ENCODE assay signal across 8 mouse cellular contexts in genomic region chr2:5844181-5844872, GRCm38 (mm10). TPM values are rescaled to one million over a fixed set of nuclear protein-coding genes. Genes with fewer than 3 reads are reported as not detected.
A peak's percentile ranks its signal among the peaks of the same experiment; 100 is the strongest.
DNase-seq lines count a peak whose midpoint lies in the region; ATAC-seq and TF ChIP-seq lines count a peak whose summit lies in the region.

No protein-coding gene starts in this region.

- no peak for DNase-seq in kidney, postnatal 0 days (ENCODE audit: low spot score)
- no peak for DNase-seq in kidney, adult 9 months
- peak; percentile 4 for DNase-seq in c-Kit-positive CD71-negative TER-119-negative erythroid progenitor cells, embryonic 14.5 days (ENCODE audit: low read depth)
- no peak for DNase-seq in hindbrain, embryonic 14.5 days (ENCODE audit: low spot score)
- DNase-seq in right cerebral cortex, postnatal 25 days = no peak
- no peak for DNase-seq in frontal cortex, postnatal 25 days (ENCODE audit: low spot score in 2 of 2)
- no peak for DNase-seq in gastrocnemius, postnatal 36 days

- H3K27me3 ChIP-seq in kidney, postnatal 0 days (ENCODE audit: insufficient read depth, low read length) = no peaks in the 10 kb centered on the region
- H3K27me3 ChIP-seq in hindbrain, embryonic 14.5 days (ENCODE audit: control insufficient read depth, insufficient read depth, low read length) = no peaks in the 10 kb centered on the region
- no peaks in the 10 kb centered on the region for H3K27me3 ChIP-seq in midbrain, embryonic 15.5 days (replicated peaks)

- TF ChIP-seq CTCF in kidney, postnatal 0 days (IDR thresholded peaks at IDR 0.05; ENCODE audit: low read depth) = no peak

- WGBS in kidney, postnatal 0 days = 4% methylated on average over 23 of the region's 23 CpGs
- 6% methylated on average over 23 of the region's 23 CpGs for WGBS in hindbrain, embryonic 14.5 days
- WGBS in midbrain, embryonic 15.5 days = 3% methylated on average over 23 of the region's 23 CpGs

- intact Hi-C loops in gastrocnemius, postnatal 36 days (cut with DNase I) = no loop called here

- H3K4me1 ChIP-seq in kidney, postnatal 0 days (replicated peaks; ENCODE audit: insufficient read depth, low read length) = no peaks in the 10 kb centered on the region
- peaks cover 13% of the 10 kb centered on the region for H3K4me1 ChIP-seq in hindbrain, embryonic 14.5 days (replicated peaks; ENCODE audit: control insufficient read depth, insufficient read depth, low read length)
- H3K4me1 ChIP-seq in midbrain, embryonic 15.5 days = peaks cover 21% of the 10 kb centered on the region

- H3K4me3 ChIP-seq in kidney, postnatal 0 days (replicated peaks; ENCODE audit: low read depth, low read length) = peak overlapping the region; percentile 70
- H3K4me3 ChIP-seq in hindbrain, embryonic 14.5 days (replicated peaks; ENCODE audit: low read length) = peak overlapping the region; percentile 83
- H3K4me3 ChIP-seq in midbrain, embryonic 15.5 days = peak overlapping the region; percentile 75

- no peaks in the 10 kb centered on the region for H3K9me3 ChIP-seq in kidney, postnatal 0 days (replicated peaks; ENCODE audit: low read length)
- H3K9me3 ChIP-seq in hindbrain, embryonic 14.5 days (ENCODE audit: control insufficient read depth, low read length) = no peaks in the 10 kb centered on the region
- H3K9me3 ChIP-seq in midbrain, embryonic 15.5 days = no peaks in the 10 kb centered on the region

- peak overlapping the region; percentile 57 for H3K4me2 ChIP-seq in kidney, postnatal 0 days (ENCODE audit: low read length)
- peak overlapping the region; percentile 77 for H3K4me2 ChIP-seq in hindbrain, embryonic 14.5 days (replicated peaks)
- H3K4me2 ChIP-seq in midbrain, embryonic 15.5 days = peak overlapping the region; percentile 65

- H3K36me3 ChIP-seq in kidney, postnatal 0 days (ENCODE audit: insufficient read depth, low read length) = peaks cover 18% of the 10 kb centered on the region
- H3K36me3 ChIP-seq in hindbrain, embryonic 14.5 days (replicated peaks; ENCODE audit: control insufficient read depth, insufficient read depth) = peaks cover 32% of the 10 kb centered on the region
- peaks cover 16% of the 10 kb centered on the region for H3K36me3 ChIP-seq in midbrain, embryonic 15.5 days (replicated peaks)

- peak overlapping the region; percentile 70 for H3K9ac ChIP-seq in kidney, postnatal 0 days (ENCODE audit: low read depth, low read length)
- peak overlapping the region; percentile 68 for H3K9ac ChIP-seq in hindbrain, embryonic 14.5 days
- H3K9ac ChIP-seq in midbrain, embryonic 15.5 days = peak overlapping the region; percentile 75

- H3K27ac ChIP-seq in kidney, postnatal 0 days = peak overlapping the region; percentile 93
- H3K27ac ChIP-seq in hindbrain, embryonic 14.5 days = peak overlapping the region; percentile 89
- peak overlapping the region; percentile 85 for H3K27ac ChIP-seq in midbrain, embryonic 15.5 days

- peak; percentile 34 for ATAC-seq in kidney, postnatal 0 days (replicated peaks; ENCODE audit: low FRiP score, low read depth)
- peak; percentile 46 for ATAC-seq in hindbrain, embryonic 14.5 days (ENCODE audit: low FRiP score)
- 0 out of 2 replicates have a peak, but pooled peaks have one; percentile 7 for ATAC-seq in midbrain, embryonic 15.5 days (replicated peaks)

RNA-seq across cellular contexts. Expression of gene Nudt5, which starts 0.5 kb away (rescaled TPM):
- polyA plus RNA-seq in kidney, postnatal 0 days (2015; fragmentation: Nextera tagmentation; extraction: Ambion mirVana) = 40.8 and 46.6 TPM in 2 replicates
- 22.9 and 24.1 TPM in 2 replicates for polyA plus RNA-seq in hindbrain, embryonic 14.5 days (2014; fragmentation: Nextera tagmentation; extraction: Ambion mirVana)
- 21.2 and 22.0 TPM in 2 replicates for polyA plus RNA-seq in midbrain, embryonic 15.5 days (2015; fragmentation: Nextera tagmentation; extraction: Ambion mirVana)
- 1 to 10 TPM; 3.4 to 4.6 TPM for total RNA-seq in gastrocnemius, postnatal 36 days (2021)

RNA-seq across cellular contexts. Expression of gene Cdc123, which starts 0.6 kb away (rescaled TPM):
- 208 and 220 TPM in 2 replicates for polyA plus RNA-seq in kidney, postnatal 0 days (2015; fragmentation: Nextera tagmentation; extraction: Ambion mirVana)
- 239 and 246 TPM in 2 replicates for polyA plus RNA-seq in hindbrain, embryonic 14.5 days (2014; fragmentation: Nextera tagmentation; extraction: Ambion mirVana)
- polyA plus RNA-seq in midbrain, embryonic 15.5 days (2015; fragmentation: Nextera tagmentation; extraction: Ambion mirVana) = 289 and 293 TPM in 2 replicates
- 10 to 100 TPM; 65.9 to 75.8 TPM for total RNA-seq in gastrocnemius, postnatal 36 days (2021)

RNA-seq across cellular contexts. Expression of gene Gm13199, which starts 18.4 kb away (rescaled TPM):
- polyA plus RNA-seq in kidney, postnatal 0 days (2015; fragmentation: Nextera tagmentation; extraction: Ambion mirVana) = 0.75 and 0.98 TPM in 2 replicates
- 1.4 and 1.6 TPM in 2 replicates for polyA plus RNA-seq in hindbrain, embryonic 14.5 days (2014; fragmentation: Nextera tagmentation; extraction: Ambion mirVana)
- 1.1 and 1.4 TPM in 2 replicates for polyA plus RNA-seq in midbrain, embryonic 15.5 days (2015; fragmentation: Nextera tagmentation; extraction: Ambion mirVana)
- not detected for total RNA-seq in gastrocnemius, postnatal 36 days (2021)

RNA-seq across cellular contexts. Expression of gene Sec61a2, which starts 50.9 kb away (rescaled TPM):
- 36.6 and 43.2 TPM in 2 replicates for polyA plus RNA-seq in kidney, postnatal 0 days (2015; fragmentation: Nextera tagmentation; extraction: Ambion mirVana)
- polyA plus RNA-seq in hindbrain, embryonic 14.5 days (2014; fragmentation: Nextera tagmentation; extraction: Ambion mirVana) = 108 and 109 TPM in 2 replicates
- polyA plus RNA-seq in midbrain, embryonic 15.5 days (2015; fragmentation: Nextera tagmentation; extraction: Ambion mirVana) = 110 and 114 TPM in 2 replicates
- total RNA-seq in gastrocnemius, postnatal 36 days (2021) = 10 to 100 TPM; 29.7 to 31.2 TPM
